ENCODE assay signal across 9 mouse cellular contexts in the genomic region with DNA sequence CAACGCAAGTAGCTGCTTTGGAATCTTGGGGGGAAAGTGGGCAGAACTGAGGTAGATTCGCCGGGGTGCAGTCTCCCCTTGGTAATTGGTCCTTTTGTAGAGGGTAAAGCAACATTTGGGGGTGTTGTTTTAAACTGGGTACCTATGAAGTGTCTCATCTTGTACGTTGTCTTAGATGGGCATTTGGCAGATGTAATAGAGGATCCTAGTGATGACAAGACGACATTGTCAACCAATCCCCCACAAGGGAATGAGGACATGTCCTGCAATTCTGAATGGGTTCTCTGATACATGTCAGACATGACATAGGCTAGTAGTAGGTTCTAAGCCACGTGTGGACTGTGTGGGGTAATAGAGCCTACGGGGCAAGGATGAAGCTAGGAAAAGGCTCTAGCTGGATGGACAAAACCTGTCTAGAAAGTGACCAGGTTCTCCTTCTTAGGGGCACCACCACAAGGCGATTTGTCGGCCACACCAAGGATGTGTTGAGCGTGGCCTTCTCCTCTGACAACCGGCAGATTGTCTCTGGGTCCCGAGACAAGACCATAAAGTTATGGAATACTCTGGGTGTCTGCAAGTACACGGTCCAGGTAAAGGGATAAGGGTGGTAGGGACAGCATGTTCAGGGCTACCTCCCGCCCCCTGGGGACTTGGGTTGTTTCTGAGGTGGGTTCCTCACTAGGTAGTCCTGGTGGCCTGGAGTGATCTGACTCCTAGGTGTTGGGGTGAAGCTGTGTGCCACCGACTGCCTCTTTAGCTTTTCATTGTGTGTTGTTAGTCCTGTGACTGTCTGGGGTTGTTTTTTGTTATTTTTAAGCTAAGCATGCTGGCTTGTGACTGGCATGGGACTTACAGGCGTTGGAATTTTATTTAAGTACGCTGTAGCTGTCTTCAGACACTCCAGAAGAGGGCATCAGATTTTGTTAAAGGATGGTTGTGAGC. TPM values are rescaled to one million over a fixed set of nuclear protein-coding genes. Genes with fewer than 3 reads are reported as not detected.
A peak's percentile ranks its signal among the peaks of the same experiment; 100 is the strongest.
DNase-seq lines count a peak whose midpoint lies in the region; ATAC-seq and TF ChIP-seq lines count a peak whose summit lies in the region.
"Had no signal": no experiment of that assay in that cellular context is flagged by ENCODE, and none has a peak within 500 bp of the region (broad histone marks: within the 10 kb centered on the region; RNA-seq: fewer than 3 reads in every experiment).

No protein-coding gene starts in this region.

- intact Hi-C loops in left cerebral cortex, postnatal 25 days (cut with DNase I) = loop anchor here (10.0 kb wide), 1 partner anchor 453 kb away; no protein-coding TSS in a partner anchor

- peaks cover 59% of the 10 kb centered on the region for H3K4me1 ChIP-seq in megakaryocyte, embryonic 14.5 days
- peaks cover 13% of the 10 kb centered on the region for H3K4me1 ChIP-seq in limb, embryonic 14.5 days (ENCODE audit: control insufficient read depth, insufficient read depth, low read length)
- peaks cover 31% of the 10 kb centered on the region for H3K4me1 ChIP-seq in stomach, embryonic 15.5 days
- H3K4me1 ChIP-seq in thymus, adult 2 months (replicated peaks; ENCODE audit: control insufficient read depth, insufficient read depth, low read length) = peaks cover 9% of the 10 kb centered on the region

- H3K9me3 ChIP-seq in megakaryocyte, embryonic 14.5 days = no peaks in the 10 kb centered on the region
- H3K9me3 ChIP-seq in limb, embryonic 14.5 days (ENCODE audit: control insufficient read depth, low read length) = no peaks in the 10 kb centered on the region
- H3K9me3 ChIP-seq in stomach, embryonic 15.5 days = no peaks in the 10 kb centered on the region

- H3K4me3 ChIP-seq in megakaryocyte, embryonic 14.5 days (replicated peaks) = peak overlapping the region; percentile 93
- peak overlapping the region; percentile 73 for H3K4me3 ChIP-seq in limb, embryonic 14.5 days (replicated peaks; ENCODE audit: low read length)
- peak overlapping the region; percentile 82 for H3K4me3 ChIP-seq in stomach, embryonic 15.5 days (replicated peaks)
- H3K4me3 ChIP-seq in thymus, adult 2 months (ENCODE audit: control insufficient read depth, insufficient read depth, low read length) = no peak overlapping the region

- H3K9ac ChIP-seq in limb, embryonic 14.5 days (ENCODE audit: low read depth, low read length, severe bottlenecking) = peak overlapping the region; percentile 87
- H3K9ac ChIP-seq in stomach, embryonic 15.5 days = peak overlapping the region; percentile 84

- no peak overlapping the region for H3K27ac ChIP-seq in limb, embryonic 14.5 days (replicated peaks; ENCODE audit: low read depth, low read length)
- H3K27ac ChIP-seq in stomach, embryonic 15.5 days = no peak overlapping the region
- no peak overlapping the region for H3K27ac ChIP-seq in thymus, adult 2 months (ENCODE audit: control insufficient read depth, insufficient read depth, low read length)

- WGBS in limb, embryonic 14.5 days = 73% methylated on average over 17 of the region's 17 CpGs
- 64% methylated on average over 17 of the region's 17 CpGs for WGBS in stomach, embryonic 15.5 days
- WGBS in thymus, adult 2 months = 80% methylated on average over 17 of the region's 17 CpGs

- no peak for TF ChIP-seq CTCF in thymus, adult 2 months (IDR thresholded peaks at IDR 0.05; ENCODE audit: borderline replicate concordance, control insufficient read depth, extremely low read depth, insufficient read depth, low read length, poor library complexity)

- peak overlapping the region; percentile 89 for H3K4me2 ChIP-seq in limb, embryonic 14.5 days (replicated peaks; ENCODE audit: low read depth, low read length, severe bottlenecking)
- H3K4me2 ChIP-seq in stomach, embryonic 15.5 days = peak overlapping the region; percentile 69

- no peak for TF ChIP-seq POLR2A in limb, embryonic 14.5 days (IDR thresholded peaks at IDR 0.05; ENCODE audit: borderline replicate concordance, extremely low read depth, insufficient read depth, insufficient read length)
- TF ChIP-seq POLR2A in thymus, adult 2 months (IDR thresholded peaks at IDR 0.05; ENCODE audit: control insufficient read depth, extremely low read depth, insufficient read depth, low read length, poor library complexity) = no peak

- peaks cover 58% of the 10 kb centered on the region for H3K36me3 ChIP-seq in megakaryocyte, embryonic 14.5 days (replicated peaks; ENCODE audit: low read length)
- H3K36me3 ChIP-seq in limb, embryonic 14.5 days (ENCODE audit: control insufficient read depth, insufficient read depth, low read length) = peaks cover 61% of the 10 kb centered on the region
- H3K36me3 ChIP-seq in stomach, embryonic 15.5 days = peaks cover 54% of the 10 kb centered on the region
- H3K36me3 ChIP-seq in thymus, adult 2 months (ENCODE audit: control insufficient read depth, insufficient read depth, low read length) = peaks cover 56% of the 10 kb centered on the region

- ATAC-seq in megakaryocyte, adult 5-6 weeks (ENCODE audit: poor library complexity, severe bottlenecking) = no peak
- no peak for ATAC-seq in limb, embryonic 14.5 days (ENCODE audit: low FRiP score, low read depth)
- ATAC-seq in stomach, embryonic 15.5 days (ENCODE audit: insufficient read depth, low FRiP score, low read depth) = no peak

- peak; percentile 33 for DNase-seq in cerebellum, adult 11-12 months
- no peak for DNase-seq in cerebellum, postnatal 4 days (ENCODE audit: low spot score in 2 of 2)
- DNase-seq in limb, embryonic 14.5 days (ENCODE audit: low spot score) = no peak
- DNase-seq in thymus, adult 2 months = no peak
- no peak for DNase-seq in left cerebral cortex, postnatal 25 days (ENCODE audit: low spot score in 2 of 2)
- DNase-seq: kidney, postnatal 14 days had no signal

- no peaks in the 10 kb centered on the region for H3K27me3 ChIP-seq in megakaryocyte, embryonic 14.5 days (replicated peaks)
- H3K27me3 ChIP-seq in limb, embryonic 14.5 days (ENCODE audit: control insufficient read depth, insufficient read depth, low read length) = no peaks in the 10 kb centered on the region
- no peaks in the 10 kb centered on the region for H3K27me3 ChIP-seq in stomach, embryonic 15.5 days (replicated peaks)
- H3K27me3 ChIP-seq in thymus, adult 2 months (ENCODE audit: control insufficient read depth, insufficient read depth, low read length) = no peaks in the 10 kb centered on the region

RNA-seq across cellular contexts. Expression of gene Rack1, which starts 2.0 kb away (rescaled TPM):
- polyA plus RNA-seq in megakaryocyte, embryonic 14.5 days (2012; ENCODE audit: insufficient read depth, low replicate concordance) = 2,725 and 4,464 TPM in 2 replicates
- total RNA-seq in megakaryocyte, adult 5-6 weeks (2015) = 1,656 and 1,714 TPM in 2 replicates
- 910 and 1,013 TPM in 2 replicates for total RNA-seq in megakaryocyte, adult 5-6 weeks (2017)
- 2,038 and 2,666 TPM in 2 replicates for polyA plus RNA-seq in limb, embryonic 14.5 days (2012; rRNA removed)
- polyA plus RNA-seq in limb, embryonic 14.5 days (2014; fragmentation: Nextera tagmentation; extraction: Ambion mirVana) = 939 and 995 TPM in 2 replicates
- 732 and 736 TPM in 2 replicates for polyA plus RNA-seq in stomach, embryonic 15.5 days (2015; fragmentation: Nextera tagmentation; extraction: Ambion mirVana)
- polyA plus RNA-seq in thymus, adult 2 months (2012; rRNA removed) = 3,906 and 3,990 TPM in 2 replicates
- total RNA-seq in left cerebral cortex, postnatal 25 days (2021) = 100 to 1,000 TPM; 223 to 235 TPM

RNA-seq across cellular contexts. Expression of gene Trim41, which starts 15.1 kb away (rescaled TPM):
- polyA plus RNA-seq in megakaryocyte, embryonic 14.5 days (2012; ENCODE audit: insufficient read depth, low replicate concordance) = 18.6 and 56.2 TPM in 2 replicates
- total RNA-seq in megakaryocyte, adult 5-6 weeks (2015) = 11.8 and 13.6 TPM in 2 replicates
- 39.2 and 43.7 TPM in 2 replicates for total RNA-seq in megakaryocyte, adult 5-6 weeks (2017)
- polyA plus RNA-seq in limb, embryonic 14.5 days (2012; rRNA removed) = 51.5 and 52.4 TPM in 2 replicates
- 5.5 and 7.0 TPM in 2 replicates for polyA plus RNA-seq in limb, embryonic 14.5 days (2014; fragmentation: Nextera tagmentation; extraction: Ambion mirVana)
- 5.0 and 6.7 TPM in 2 replicates for polyA plus RNA-seq in stomach, embryonic 15.5 days (2015; fragmentation: Nextera tagmentation; extraction: Ambion mirVana)
- polyA plus RNA-seq in thymus, adult 2 months (2012; rRNA removed) = 41.7 and 41.9 TPM in 2 replicates
- 10 to 100 TPM; 62.6 to 67.1 TPM for total RNA-seq in left cerebral cortex, postnatal 25 days (2021)

RNA-seq across cellular contexts. Expression of gene Trim7, which starts 23.8 kb away (rescaled TPM):
- 1.6 and 5.7 TPM in 2 replicates for polyA plus RNA-seq in megakaryocyte, embryonic 14.5 days (2012; ENCODE audit: insufficient read depth, low replicate concordance)
- total RNA-seq in megakaryocyte, adult 5-6 weeks (2015) = 0.51 and 0.68 TPM in 2 replicates
- 0.18 and 0.57 TPM in 2 replicates for total RNA-seq in megakaryocyte, adult 5-6 weeks (2017)
- polyA plus RNA-seq in limb, embryonic 14.5 days (2012; rRNA removed) = 2.6 and 2.9 TPM in 2 replicates
- 1.2 and 2.0 TPM in 2 replicates for polyA plus RNA-seq in limb, embryonic 14.5 days (2014; fragmentation: Nextera tagmentation; extraction: Ambion mirVana)
- polyA plus RNA-seq in stomach, embryonic 15.5 days (2015; fragmentation: Nextera tagmentation; extraction: Ambion mirVana) = 2.3 and 2.5 TPM in 2 replicates
- polyA plus RNA-seq in thymus, adult 2 months (2012; rRNA removed) = 11.6 and 13.0 TPM in 2 replicates
- 1 to 10 TPM; 1.4 to 2.2 TPM for total RNA-seq in left cerebral cortex, postnatal 25 days (2021)

RNA-seq across cellular contexts. Expression of gene Gm12184, which starts 24.4 kb away (rescaled TPM):
- polyA plus RNA-seq in megakaryocyte, embryonic 14.5 days (2012; ENCODE audit: insufficient read depth, low replicate concordance) = 18.6 and 145 TPM in 2 replicates
- 6.1 and 8.5 TPM in 2 replicates for total RNA-seq in megakaryocyte, adult 5-6 weeks (2015)
- total RNA-seq in megakaryocyte, adult 5-6 weeks (2017) = 4.6 and 12.1 TPM in 2 replicates
- 42.1 and 55.1 TPM in 2 replicates for polyA plus RNA-seq in limb, embryonic 14.5 days (2012; rRNA removed)
- 7.9 and 14.8 TPM in 2 replicates for polyA plus RNA-seq in limb, embryonic 14.5 days (2014; fragmentation: Nextera tagmentation; extraction: Ambion mirVana)
- polyA plus RNA-seq in stomach, embryonic 15.5 days (2015; fragmentation: Nextera tagmentation; extraction: Ambion mirVana) = 10.3 and 16.4 TPM in 2 replicates
- 8.1 and 20.2 TPM in 2 replicates for polyA plus RNA-seq in thymus, adult 2 months (2012; rRNA removed)
- total RNA-seq in left cerebral cortex, postnatal 25 days (2021) = 1 to 10 TPM in 1 of 2 experiments, under 1 TPM in 1; 0.99 to 1.5 TPM
